Mouse (Mus musculus): ENCODE results near the gene Gm45716. TPM values are rescaled to one million over a fixed set of nuclear protein-coding genes. Genes with fewer than 3 reads are reported as not detected.

The Gm45716 gene
- polyA plus RNA-seq, 1 experiment from 2014 or later: 56.4 TPM

DNA sequence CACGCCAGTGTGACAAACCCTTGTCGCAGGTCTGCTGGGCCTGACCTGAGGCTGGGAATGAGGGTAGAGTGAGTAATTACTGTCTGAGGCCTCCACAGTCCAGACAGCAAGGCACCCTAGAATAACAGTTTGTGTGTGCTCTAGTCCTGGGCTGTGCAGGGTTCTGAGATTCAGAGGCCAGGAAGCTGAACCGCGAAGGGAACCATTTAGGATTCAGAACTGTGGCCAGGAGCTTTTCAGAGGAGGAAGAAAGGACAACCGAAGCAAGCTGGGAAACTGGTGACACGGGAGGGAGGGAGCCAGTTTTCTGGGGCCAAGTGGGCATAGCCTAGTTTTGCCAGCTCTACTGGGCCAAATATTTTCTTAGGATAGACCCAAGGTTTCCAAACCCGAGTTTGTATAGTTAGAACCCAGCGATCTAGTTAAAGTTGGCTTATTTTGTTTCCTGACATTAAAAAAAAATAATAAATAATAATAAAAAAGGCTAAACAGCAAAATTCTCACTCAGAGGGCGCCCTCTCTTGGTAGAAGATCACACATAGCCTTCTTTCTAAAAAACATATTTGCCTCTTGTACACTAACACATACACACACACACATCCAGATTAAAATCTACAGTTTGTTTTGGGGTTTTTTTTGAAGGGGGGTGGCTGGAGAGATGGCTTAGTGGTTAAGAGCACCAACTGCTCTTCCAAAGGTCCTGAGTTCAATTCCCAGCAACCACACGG lies 19.0 kb upstream of the Gm45716 start:
- no peak overlapping the region for H3K4me2 ChIP-seq (ENCODE audit: low read length)
- H3K9me3 ChIP-seq (ENCODE audit: control insufficient read depth, low read length): no peaks in the 10 kb centered on the region
- no peak for ATAC-seq (ENCODE audit: insufficient number of reproducible peaks, insufficient read depth, low FRiP score, low read depth)
- H3K4me1 ChIP-seq (ENCODE audit: control insufficient read depth in 2 of 2, insufficient read depth in 2 of 2, low read length in 2 of 2): no peaks in the 10 kb centered on the region
- no peaks in the 10 kb centered on the region for H3K27me3 ChIP-seq (ENCODE audit: control insufficient read depth, insufficient read depth, low read length)
- 81% methylated on average over 10 of the region's 10 CpGs for whole genome bisulfite sequencing
- no peak overlapping the region for H3K4me3 ChIP-seq (ENCODE audit: control insufficient read depth in 1 of 2, insufficient read depth in 1 of 2, low read depth in 1 of 2, low read length in 2 of 2)
- H3K9ac ChIP-seq (ENCODE audit: low read length): no peak overlapping the region
- H3K36me3 ChIP-seq (ENCODE audit: control insufficient read depth, insufficient read depth, low read length): no peaks in the 10 kb centered on the region
- H3K27ac ChIP-seq (replicated peaks in 1 of 2; ENCODE audit: control insufficient read depth in 1 of 2, insufficient read depth in 1 of 2, low read depth in 2 of 2, low read length in 2 of 2): peak overlapping the region in 1 of 2 experiments; percentile 44; a peak in 3 of 4 replicates

DNA sequence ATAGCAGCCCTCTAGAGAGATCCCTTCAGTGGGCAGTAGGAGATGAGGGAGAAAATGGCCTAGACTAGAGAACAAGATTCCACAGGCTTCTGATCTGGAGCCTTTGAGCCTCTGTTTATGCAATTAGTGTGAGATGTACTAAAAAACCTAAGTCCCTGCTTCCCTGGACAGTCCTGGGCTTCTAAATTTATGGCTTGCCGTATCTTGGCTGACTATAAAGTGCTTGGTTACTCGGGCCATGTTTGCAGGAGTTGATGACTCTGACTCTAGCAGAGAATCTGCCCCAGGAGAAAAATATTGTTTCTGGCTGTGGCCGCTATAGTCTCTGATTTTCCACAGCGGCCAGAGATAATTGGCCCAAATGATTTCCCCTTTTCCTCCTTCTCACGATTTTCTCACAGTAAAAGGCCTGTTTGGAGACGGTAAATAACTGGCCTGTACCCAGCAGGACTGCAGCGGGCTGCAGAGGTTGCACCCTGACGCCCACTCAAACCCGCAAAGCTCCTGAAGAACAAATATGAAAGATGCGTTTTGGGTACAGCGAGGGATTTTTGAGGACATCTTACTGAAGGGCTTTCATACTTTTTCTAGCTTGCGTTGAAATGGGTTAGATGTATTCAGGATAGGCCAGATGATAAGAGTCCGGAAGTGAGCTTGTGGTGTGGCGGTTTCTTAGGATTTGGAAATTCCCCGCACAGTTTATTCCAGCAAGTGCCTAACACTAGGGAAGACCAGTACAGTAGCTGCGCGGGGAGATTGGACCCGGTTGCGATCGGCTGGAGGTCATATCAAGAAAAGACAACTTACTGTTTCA lies 18.1 kb upstream of the Gm45716 start:
- H3K4me3 ChIP-seq (ENCODE audit: control insufficient read depth in 1 of 2, insufficient read depth in 1 of 2, low read depth in 1 of 2, low read length in 2 of 2): peak overlapping the region; percentile 17 to 28
- H3K27ac ChIP-seq (replicated peaks in 1 of 2; ENCODE audit: control insufficient read depth in 1 of 2, insufficient read depth in 1 of 2, low read depth in 2 of 2, low read length in 2 of 2): peak overlapping the region; percentile 25 to 44; a peak in 2 of 4 replicates
- no peaks in the 10 kb centered on the region for H3K4me1 ChIP-seq (ENCODE audit: control insufficient read depth in 2 of 2, insufficient read depth in 2 of 2, low read length in 2 of 2)
- no peaks in the 10 kb centered on the region for H3K27me3 ChIP-seq (ENCODE audit: control insufficient read depth, insufficient read depth, low read length)
- peak overlapping the region; percentile 66 for H3K4me2 ChIP-seq (ENCODE audit: low read length)
- no peaks in the 10 kb centered on the region for H3K9me3 ChIP-seq (ENCODE audit: control insufficient read depth, low read length)
- H3K36me3 ChIP-seq (ENCODE audit: control insufficient read depth, insufficient read depth, low read length): no peaks in the 10 kb centered on the region
- peak overlapping the region; percentile 57 for H3K9ac ChIP-seq (ENCODE audit: low read length)
- WGBS: 45% methylated on average over 20 of the region's 20 CpGs
- ATAC-seq (ENCODE audit: insufficient number of reproducible peaks, insufficient read depth, low FRiP score, low read depth): peak; percentile 56; the same call in 1 of the 2 replicates

DNA sequence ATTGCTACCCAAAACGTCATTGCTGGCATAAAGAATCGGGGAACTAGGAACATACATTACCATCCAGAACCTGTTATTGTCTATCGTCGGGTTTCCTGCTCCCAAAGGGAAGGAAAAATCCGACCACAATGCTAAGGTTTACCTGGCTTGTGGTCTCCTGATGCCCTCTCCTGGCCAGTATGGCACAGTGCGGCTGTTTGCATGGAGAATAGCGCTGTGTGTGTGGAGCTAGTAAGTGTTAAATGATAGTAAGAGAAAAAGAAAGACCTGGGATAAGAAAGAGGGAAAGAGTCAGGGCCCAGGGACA lies 17.5 kb upstream of the Gm45716 start:
- H3K9me3 ChIP-seq (ENCODE audit: control insufficient read depth, low read length): no peaks in the 10 kb centered on the region
- peak; percentile 68; the same call in 1 of the 2 replicates for ATAC-seq (ENCODE audit: insufficient number of reproducible peaks, insufficient read depth, low FRiP score, low read depth)
- no peaks in the 10 kb centered on the region for H3K4me1 ChIP-seq (ENCODE audit: control insufficient read depth in 2 of 2, insufficient read depth in 2 of 2, low read length in 2 of 2)
- H3K27me3 ChIP-seq (ENCODE audit: control insufficient read depth, insufficient read depth, low read length): no peaks in the 10 kb centered on the region
- no peaks in the 10 kb centered on the region for H3K36me3 ChIP-seq (ENCODE audit: control insufficient read depth, insufficient read depth, low read length)
- peak overlapping the region; percentile 66 for H3K4me2 ChIP-seq (ENCODE audit: low read length)
- peak overlapping the region; percentile 17 to 28 for H3K4me3 ChIP-seq (ENCODE audit: control insufficient read depth in 1 of 2, insufficient read depth in 1 of 2, low read depth in 1 of 2, low read length in 2 of 2)
- H3K9ac ChIP-seq (ENCODE audit: low read length): peak overlapping the region; percentile 57
- peak overlapping the region; percentile 25 to 44; a peak in 2 of 4 replicates for H3K27ac ChIP-seq (replicated peaks in 1 of 2; ENCODE audit: control insufficient read depth in 1 of 2, insufficient read depth in 1 of 2, low read depth in 2 of 2, low read length in 2 of 2)
- WGBS: 2% methylated on average over 7 of the region's 7 CpGs

DNA sequence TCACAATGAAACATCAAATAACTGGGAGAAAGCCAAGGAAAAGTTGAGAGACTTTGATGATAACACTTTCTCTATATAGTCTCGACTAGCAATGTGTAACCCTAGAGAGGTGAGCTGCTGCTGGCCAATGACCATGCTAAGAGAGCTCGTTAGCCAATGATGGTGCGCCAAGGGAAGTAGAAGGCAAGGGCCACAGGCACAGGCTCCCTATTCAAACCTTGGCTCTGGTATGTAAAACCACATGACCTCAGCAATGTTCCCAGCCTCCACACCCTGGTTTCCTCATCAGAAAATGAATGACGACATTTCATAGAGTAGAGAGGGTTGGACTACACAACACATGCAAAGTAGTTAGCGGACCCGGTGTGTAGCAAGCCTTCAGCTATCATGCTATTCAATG lies 15.2 kb upstream of the Gm45716 start:
- no peaks in the 10 kb centered on the region for H3K9me3 ChIP-seq (ENCODE audit: control insufficient read depth, low read length)
- H3K27me3 ChIP-seq (ENCODE audit: control insufficient read depth, insufficient read depth, low read length): no peaks in the 10 kb centered on the region
- no peak for ATAC-seq (ENCODE audit: insufficient number of reproducible peaks, insufficient read depth, low FRiP score, low read depth)
- no peaks in the 10 kb centered on the region for H3K36me3 ChIP-seq (ENCODE audit: control insufficient read depth, insufficient read depth, low read length)
- 81% methylated on average over 6 of the region's 6 CpGs for WGBS
- no peak overlapping the region for H3K4me3 ChIP-seq (ENCODE audit: control insufficient read depth in 1 of 2, insufficient read depth in 1 of 2, low read depth in 1 of 2, low read length in 2 of 2)
- no peak overlapping the region for H3K9ac ChIP-seq (ENCODE audit: low read length)
- 0 out of 4 replicates have a peak, but pooled peaks cover 0 to 3% of the 10 kb centered on the region in 2 experiments for H3K4me1 ChIP-seq (ENCODE audit: control insufficient read depth in 2 of 2, insufficient read depth in 2 of 2, low read length in 2 of 2)
- H3K27ac ChIP-seq (replicated peaks in 1 of 2; ENCODE audit: control insufficient read depth in 1 of 2, insufficient read depth in 1 of 2, low read depth in 2 of 2, low read length in 2 of 2): no peak overlapping the region
- no peak overlapping the region for H3K4me2 ChIP-seq (ENCODE audit: low read length)

DNA sequence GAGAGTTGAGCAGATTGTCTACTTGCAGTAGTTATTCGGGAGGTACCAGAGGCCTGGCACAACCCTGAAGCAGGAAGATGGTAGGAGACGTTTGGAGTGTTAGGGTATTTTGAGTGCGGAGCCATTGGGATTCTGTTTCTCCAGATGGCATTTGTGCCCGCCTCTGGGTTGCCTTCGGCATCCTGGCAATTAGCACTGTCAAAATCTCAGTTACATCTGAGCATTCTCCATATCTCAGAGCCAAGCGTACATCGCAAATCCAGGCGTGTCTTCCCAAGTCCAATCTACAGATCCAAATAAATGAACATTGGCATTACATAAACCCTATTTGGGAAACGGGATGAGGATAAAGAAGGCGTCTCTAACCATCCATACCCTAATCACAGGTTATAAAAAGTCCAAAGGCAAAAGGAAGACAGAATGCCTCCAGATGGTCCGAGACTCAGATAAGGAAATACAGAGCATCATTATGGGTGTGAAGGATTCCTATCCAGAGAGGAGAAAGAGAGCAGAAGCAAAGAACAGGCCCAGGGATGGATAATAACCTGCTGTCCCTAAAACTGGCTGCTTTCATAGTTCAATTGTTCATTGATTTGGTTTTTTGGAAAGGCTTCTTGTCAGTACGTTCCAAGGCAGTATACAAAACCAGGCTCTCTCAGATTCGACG lies 11.7 kb upstream of the Gm45716 start:
- Histone ChIP-seq H3K4me2 (ENCODE audit: low read length) (no peak overlapping the region), H3K4me3 (ENCODE audit: control insufficient read depth in 1 of 2, insufficient read depth in 1 of 2, low read depth in 1 of 2, low read length in 2 of 2) (no peak overlapping the region), H3K36me3 (ENCODE audit: control insufficient read depth, insufficient read depth, low read length) (no peaks in the 10 kb centered on the region), H3K27ac (replicated peaks in 1 of 2; ENCODE audit: control insufficient read depth in 1 of 2, insufficient read depth in 1 of 2, low read depth in 2 of 2, low read length in 2 of 2) (no peak overlapping the region), H3K4me1 (ENCODE audit: control insufficient read depth in 2 of 2, insufficient read depth in 2 of 2, low read length in 2 of 2) (0 out of 4 replicates have a peak, but pooled peaks cover 0 to 3% of the 10 kb centered on the region in 2 experiments), H3K9me3 (ENCODE audit: control insufficient read depth, low read length) (no peaks in the 10 kb centered on the region), H3K27me3 (ENCODE audit: control insufficient read depth, insufficient read depth, low read length) (no peaks in the 10 kb centered on the region), H3K9ac (ENCODE audit: low read length) (no peak overlapping the region)
- ATAC-seq (ENCODE audit: insufficient number of reproducible peaks, insufficient read depth, low FRiP score, low read depth): no peak
- WGBS: 87% methylated on average over 14 of the region's 14 CpGs

DNA sequence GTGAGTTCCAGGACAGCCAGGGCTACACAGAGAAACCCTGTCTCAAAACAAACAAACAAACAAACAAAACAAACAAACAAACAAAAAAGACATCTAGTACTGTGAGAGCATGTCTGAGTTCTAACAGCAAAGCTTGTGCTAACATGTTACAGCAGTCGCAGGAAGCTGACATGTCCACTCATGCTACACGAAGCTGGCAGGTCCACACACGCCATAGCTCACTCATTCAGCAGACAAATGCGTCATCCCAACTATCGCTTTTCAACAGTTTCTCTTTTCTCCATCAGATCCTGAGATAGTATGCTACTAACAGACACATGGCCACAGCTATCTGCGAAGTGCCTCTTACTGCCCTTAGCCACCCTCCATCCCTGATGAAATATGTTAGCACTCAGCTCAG lies 10.1 kb upstream of the Gm45716 start:
- no peak overlapping the region for H3K9ac ChIP-seq (ENCODE audit: low read length)
- 0 out of 4 replicates have a peak, but pooled peaks cover 0 to 3% of the 10 kb centered on the region in 2 experiments for H3K4me1 ChIP-seq (ENCODE audit: control insufficient read depth in 2 of 2, insufficient read depth in 2 of 2, low read length in 2 of 2)
- 79% methylated on average over 6 of the region's 6 CpGs for WGBS
- no peak for ATAC-seq (ENCODE audit: insufficient number of reproducible peaks, insufficient read depth, low FRiP score, low read depth)
- no peaks in the 10 kb centered on the region for H3K9me3 ChIP-seq (ENCODE audit: control insufficient read depth, low read length)
- no peak overlapping the region for H3K4me3 ChIP-seq (ENCODE audit: control insufficient read depth in 1 of 2, insufficient read depth in 1 of 2, low read depth in 1 of 2, low read length in 2 of 2)
- no peak overlapping the region for H3K4me2 ChIP-seq (ENCODE audit: low read length)
- no peak overlapping the region for H3K27ac ChIP-seq (replicated peaks in 1 of 2; ENCODE audit: control insufficient read depth in 1 of 2, insufficient read depth in 1 of 2, low read depth in 2 of 2, low read length in 2 of 2)
- H3K27me3 ChIP-seq (ENCODE audit: control insufficient read depth, insufficient read depth, low read length): no peaks in the 10 kb centered on the region
- no peaks in the 10 kb centered on the region for H3K36me3 ChIP-seq (ENCODE audit: control insufficient read depth, insufficient read depth, low read length)

DNA sequence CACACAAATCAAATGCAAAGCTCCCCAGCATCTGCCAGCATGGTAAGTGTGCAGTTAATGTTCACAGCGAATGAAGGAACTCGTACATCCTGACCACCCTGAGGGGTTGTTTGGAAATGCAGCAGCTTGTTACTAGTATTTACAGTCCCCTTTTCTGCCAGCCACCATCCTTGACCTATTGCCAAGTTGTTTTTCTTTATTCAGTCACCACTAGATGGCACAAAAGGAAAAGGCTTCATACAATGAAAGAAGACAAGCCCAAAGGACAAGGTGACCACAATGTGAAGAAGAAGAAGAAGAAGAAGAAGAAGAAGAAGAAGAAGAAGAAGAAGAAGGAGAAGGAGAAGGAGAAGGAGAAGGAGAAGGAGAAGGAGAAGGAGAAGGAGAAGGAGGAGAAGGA lies 4.1 kb upstream of the Gm45716 start:
- no peaks in the 10 kb centered on the region for H3K27me3 ChIP-seq (ENCODE audit: control insufficient read depth, insufficient read depth, low read length)
- no peak overlapping the region for H3K9ac ChIP-seq (ENCODE audit: low read length)
- no peaks in the 10 kb centered on the region for H3K36me3 ChIP-seq (ENCODE audit: control insufficient read depth, insufficient read depth, low read length)
- ATAC-seq (ENCODE audit: insufficient number of reproducible peaks, insufficient read depth, low FRiP score, low read depth): no peak
- no peaks in the 10 kb centered on the region for H3K4me1 ChIP-seq (ENCODE audit: control insufficient read depth in 2 of 2, insufficient read depth in 2 of 2, low read length in 2 of 2)
- WGBS: 18% methylated on average over 2 of the region's 2 CpGs
- no peaks in the 10 kb centered on the region for H3K9me3 ChIP-seq (ENCODE audit: control insufficient read depth, low read length)
- no peak overlapping the region for H3K27ac ChIP-seq (replicated peaks in 1 of 2; ENCODE audit: control insufficient read depth in 1 of 2, insufficient read depth in 1 of 2, low read depth in 2 of 2, low read length in 2 of 2)
- H3K4me2 ChIP-seq (ENCODE audit: low read length): no peak overlapping the region
- H3K4me3 ChIP-seq (ENCODE audit: control insufficient read depth in 1 of 2, insufficient read depth in 1 of 2, low read depth in 1 of 2, low read length in 2 of 2): no peak overlapping the region
